Mouse (Mus musculus) urinary bladder, postnatal 10 days (tissue): ENCODE results near the gene Rpl10.

Experiments
- DNase-seq: peaks from one replicate; pipeline ENCODE4 v3.0.0; 2022; ENCODE audit warnings: low spot score

Rpl10 gene

GRCm38 (mm10) chrX:74270062-74270901 lies at the start of gene Rpl10:
TSS of gene Rpl10 (plus strand) at chrX:74270812.
- peak; percentile 60 for DNase-seq

DNA sequence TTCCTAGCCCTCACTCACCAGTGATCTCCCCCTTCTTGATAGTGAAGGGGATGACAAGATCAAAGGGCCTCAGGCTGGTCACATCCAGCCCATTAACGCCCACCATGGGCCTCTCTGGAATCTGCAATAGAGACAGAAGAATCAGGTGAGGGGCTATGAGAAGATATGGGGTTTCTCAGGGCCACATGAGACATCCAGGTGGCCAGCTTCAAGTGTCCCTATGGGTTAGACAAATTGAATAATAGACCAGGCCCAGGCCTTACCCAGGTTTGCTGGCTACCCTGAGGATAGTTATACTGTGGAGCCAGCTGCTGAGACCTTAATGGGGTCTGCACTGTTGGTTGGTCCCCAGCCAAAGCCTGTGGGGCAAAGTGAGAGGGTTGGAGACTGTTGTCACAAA lies 40.6 kb upstream of the Rpl10 start:
- no peak for DNase-seq

DNA sequence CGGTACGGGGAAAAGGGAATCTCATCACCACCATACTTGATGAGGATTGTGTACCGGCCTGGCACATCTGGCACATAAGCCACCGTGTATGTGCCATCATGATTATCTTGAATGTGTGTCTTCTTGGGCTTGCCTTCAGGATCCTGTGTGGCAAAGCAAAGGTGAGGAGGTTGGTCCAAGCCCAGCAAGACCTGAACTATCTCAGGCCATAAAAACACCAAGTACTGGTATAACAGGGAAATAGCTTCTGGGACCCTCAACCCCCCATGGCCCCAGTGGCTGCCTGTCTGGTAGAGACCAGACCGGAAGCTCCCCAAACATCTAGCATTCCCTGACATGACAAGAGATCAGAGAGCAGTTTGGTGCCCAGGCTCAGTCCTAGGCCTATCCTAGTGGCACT lies 37.4 kb upstream of the Rpl10 start:
- DNase-seq, result no peak

DNA sequence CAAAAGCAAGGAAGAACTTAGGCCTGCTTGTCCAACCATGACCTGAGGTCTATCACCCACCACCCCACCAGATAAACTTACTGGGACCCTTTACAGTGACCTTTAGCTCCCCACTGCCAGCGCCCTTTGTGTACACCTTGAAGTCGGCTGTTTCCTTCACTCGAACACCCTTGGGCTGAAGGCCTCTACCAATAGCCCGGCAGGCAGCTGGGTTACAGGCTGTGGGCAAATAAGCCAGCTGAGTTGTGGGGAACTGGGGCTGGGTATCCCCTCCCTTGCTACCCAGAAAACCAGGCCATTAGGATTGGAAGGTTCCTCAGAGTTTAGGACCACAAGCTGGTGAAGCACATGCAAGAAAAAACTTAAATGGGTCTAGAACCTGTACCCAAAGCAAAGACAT lies 30.3 kb upstream of the Rpl10 start:
- no peak for DNase-seq

GRCm38 (mm10) chrX:74243396-74243795 lies 27.2 kb upstream of the Rpl10 start:
- DNase-seq, result no peak

DNA sequence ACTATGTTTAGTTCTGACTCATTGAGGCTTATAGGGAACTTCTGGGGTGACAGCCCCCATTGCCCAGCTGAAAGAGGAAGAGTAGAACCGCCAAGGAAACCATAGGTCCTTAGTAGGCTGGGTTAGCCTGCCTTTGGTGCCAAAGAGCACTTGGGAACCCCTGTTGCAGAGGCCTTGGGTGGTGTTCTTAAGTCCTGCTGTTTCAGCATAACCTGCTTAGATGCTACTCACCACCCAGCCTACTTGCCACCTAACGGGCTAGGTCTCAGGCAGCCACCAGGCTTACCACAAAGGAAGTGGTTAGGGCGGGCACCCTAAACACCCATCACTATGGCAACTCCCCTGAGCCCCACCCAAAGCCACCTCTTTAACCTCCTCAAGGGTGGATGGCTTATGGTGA lies 26.8 kb upstream of the Rpl10 start:
- no peak for DNase-seq

GRCm38 (mm10) chrX:74244614-74245083 lies 26.0 kb upstream of the Rpl10 start:
- no peak for DNase-seq

GRCm38 (mm10) chrX:74245107-74245506 lies 25.5 kb upstream of the Rpl10 start:
- DNase-seq, result no peak

GRCm38 (mm10) chrX:74245687-74246086 lies 24.9 kb upstream of the Rpl10 start:
- DNase-seq, result peak; percentile 33

GRCm38 (mm10) chrX:74246213-74246681 lies 24.4 kb upstream of the Rpl10 start:
- DNase-seq, result peak; percentile 43

DNA sequence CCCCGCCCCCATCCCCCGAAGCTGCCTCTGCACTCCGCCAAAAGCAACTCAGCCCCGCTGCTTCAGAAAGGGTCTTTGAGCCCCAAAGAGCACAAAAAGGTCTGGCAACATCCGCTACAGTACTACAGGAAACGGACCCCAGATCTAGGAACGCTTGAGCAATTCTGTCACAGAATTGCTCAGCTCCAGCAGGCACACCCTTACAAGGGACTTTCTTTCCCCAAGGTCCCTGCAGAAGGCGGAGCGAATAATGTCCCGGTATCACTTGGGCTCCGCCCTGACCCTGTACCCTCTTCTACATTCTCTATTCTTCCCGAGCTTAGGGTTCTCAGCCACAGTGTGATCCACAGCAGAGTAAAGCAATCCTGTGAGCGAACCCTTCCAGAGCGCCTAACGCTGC lies 23.9 kb upstream of the Rpl10 start:
- no peak for DNase-seq

GRCm38 (mm10) chrX:74248651-74249050 lies 22.0 kb upstream of the Rpl10 start:
- DNase-seq, result no peak

GRCm38 (mm10) chrX:74249615-74250014 lies 21.0 kb upstream of the Rpl10 start, which contains the start of gene Flna:
TSS of gene Flna (minus strand) at chrX:74249820.
- DNase-seq, result peak; percentile 31

- DNase-seq, result peak; percentile 43
Observed at GRCm38 (mm10) chrX:74254153-74254887, 16.3 kb upstream of the Rpl10 start, which contains the start of gene Emd. TSS of gene Emd (plus strand) at chrX:74254687.

DNA sequence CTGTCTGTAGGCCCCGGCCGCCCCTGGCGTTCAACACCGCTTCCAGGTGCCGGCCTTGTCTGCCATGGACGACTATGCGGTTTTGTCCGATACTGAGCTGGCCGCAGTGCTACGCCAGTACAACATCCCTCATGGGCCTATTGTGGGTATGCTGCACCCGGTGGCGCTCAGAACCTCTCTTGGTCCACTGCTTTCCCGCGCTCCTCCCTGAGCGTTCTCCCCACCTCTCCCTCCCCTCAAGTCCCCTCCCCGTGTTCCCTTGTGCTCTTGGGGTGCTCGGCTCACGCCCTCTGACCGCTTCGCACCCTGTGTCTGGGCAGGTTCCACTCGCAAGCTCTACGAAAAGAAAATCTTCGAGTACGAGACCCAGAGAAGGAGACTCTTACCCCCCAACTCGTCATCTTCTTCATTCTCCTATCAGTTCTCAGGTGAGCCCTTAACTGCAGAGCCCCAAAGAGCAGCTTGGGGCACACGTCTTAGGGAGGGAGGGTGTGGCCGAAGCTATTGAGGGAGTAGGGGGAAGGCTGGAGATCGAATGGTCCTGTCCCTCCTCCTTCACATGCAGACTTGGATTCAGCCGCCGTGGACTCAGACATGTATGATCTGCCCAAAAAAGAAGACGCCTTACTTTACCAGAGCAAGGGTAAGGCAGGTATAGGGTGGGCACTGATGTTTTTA lies 15.6 kb upstream of the Rpl10 start:
- DNase-seq, result no peak

GRCm38 (mm10) chrX:74257746-74258145 lies 12.9 kb upstream of the Rpl10 start:
- DNase-seq, result no peak

DNA sequence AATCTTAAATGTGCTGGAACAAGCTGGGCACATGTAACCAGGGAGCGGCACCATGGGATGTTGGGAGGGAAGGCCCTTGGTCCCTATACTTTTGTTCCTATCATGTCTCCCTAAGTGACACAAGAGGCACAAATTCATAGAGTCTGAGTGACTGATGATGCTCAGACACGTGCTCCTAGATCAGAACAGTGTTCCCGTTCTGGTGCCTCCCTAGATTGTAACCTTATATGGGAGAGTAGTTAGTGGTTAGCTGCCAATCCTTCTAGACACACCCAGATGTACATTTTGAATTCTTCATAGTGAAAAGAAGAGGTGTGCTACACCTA lies 913 bp upstream of the Rpl10 start:
- DNase-seq, result no peak

DNA sequence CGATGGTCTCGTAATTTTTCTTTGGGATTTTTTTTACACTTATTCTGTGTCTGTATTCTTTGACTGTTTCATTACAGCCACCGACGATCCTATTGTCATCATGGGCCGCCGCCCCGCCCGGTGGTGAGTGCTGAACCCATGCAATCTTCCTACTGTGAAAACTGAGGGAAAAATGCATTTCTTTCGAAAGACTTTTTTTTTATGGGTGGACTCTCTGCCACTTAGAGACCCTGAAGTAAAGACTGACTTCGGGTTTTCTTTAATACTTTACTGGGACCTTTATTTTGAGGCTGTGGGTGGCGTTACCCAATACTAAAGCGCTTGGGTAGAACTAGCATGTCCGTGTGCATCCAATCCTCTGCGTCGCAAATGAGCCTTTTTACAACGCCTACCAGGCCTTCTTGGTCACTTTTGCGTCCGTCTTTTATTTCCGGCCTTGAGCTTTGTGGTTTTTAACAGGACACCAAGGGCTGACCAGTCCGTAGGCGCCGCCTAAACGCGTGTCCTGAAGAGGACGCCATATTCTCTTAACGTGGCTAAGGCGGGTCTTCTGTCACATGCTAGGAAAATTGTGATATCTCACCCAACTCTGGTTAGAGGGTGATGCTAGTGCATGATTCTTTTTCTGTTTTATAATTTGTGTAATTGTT lies 415 bp downstream of the Rpl10 start:
- DNase-seq, result no peak

GRCm38 (mm10) chrX:74273422-74274322 lies 3.1 kb downstream of the Rpl10 start:
- DNase-seq, result no peak

GRCm38 (mm10) chrX:74277916-74278315 lies 7.3 kb downstream of the Rpl10 start:
- DNase-seq, result no peak
